Comparison of ENCODE assay signal across 25 mouse cellular contexts in the genomic region with DNA sequence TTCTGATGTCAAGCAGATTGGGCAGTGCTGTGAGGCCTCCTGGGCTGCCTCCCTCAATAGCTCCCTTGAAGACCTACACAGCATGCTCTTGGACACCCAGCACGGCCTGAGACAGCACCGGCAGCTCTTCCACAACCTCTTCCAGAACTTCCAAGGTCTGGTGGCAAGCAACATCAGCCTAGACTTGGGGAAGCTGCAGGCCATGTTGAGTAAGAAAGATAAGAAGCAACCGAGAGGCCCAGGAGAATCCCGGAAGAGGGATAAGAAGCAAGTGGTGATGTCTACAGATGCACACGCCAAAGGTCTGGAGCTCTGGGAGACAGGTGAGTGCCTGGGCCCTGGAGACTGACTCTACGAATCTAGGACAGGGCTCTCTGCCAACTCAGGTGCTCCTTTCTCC. TPM values are rescaled to one million over a fixed set of nuclear protein-coding genes. Genes with fewer than 3 reads are reported as not detected.
DNase-seq lines count a peak whose midpoint lies in the region; ATAC-seq and TF ChIP-seq lines count a peak whose summit lies in the region.
"Had no signal": no experiment of that assay in that cellular context is flagged by ENCODE, and none has a peak within 500 bp of the region (broad histone marks: within the 10 kb centered on the region; RNA-seq: fewer than 3 reads in every experiment).

No protein-coding gene starts in this region.

- H3K27me3 ChIP-seq in E14TG2a.4 (ENCODE audit: insufficient read depth, low read length) (peaks cover 27% of the 10 kb centered on the region), myocyte (ENCODE audit: control insufficient read depth, insufficient read depth, insufficient read length) (no peaks in the 10 kb centered on the region)
- no peaks in the 10 kb centered on the region for H3K27me3 ChIP-seq in midbrain, embryonic 13.5 days
- H3K27me3 ChIP-seq: embryonic facial prominence, embryonic 12.5 days; forebrain, embryonic 13.5 days; forebrain, embryonic 15.5 days had no signal

- no peak overlapping the region for H3K4me2 ChIP-seq in myocyte (ENCODE audit: low read depth)
- no peak overlapping the region for H3K4me2 ChIP-seq in midbrain, embryonic 13.5 days (replicated peaks)
- H3K4me2 ChIP-seq: embryonic facial prominence, embryonic 12.5 days; forebrain, embryonic 13.5 days; forebrain, embryonic 15.5 days had no signal

- TF ChIP-seq POLR2A in myocyte (IDR thresholded peaks at IDR 0.05; ENCODE audit: insufficient read length, low read depth): no peak

- H3ac ChIP-seq in myocyte (ENCODE audit: control insufficient read depth, insufficient read length): no peak overlapping the region

- H3K36me3 ChIP-seq in E14TG2a.4 (ENCODE audit: insufficient read depth, low read length) (peaks cover 45% of the 10 kb centered on the region), ES-E14 (ENCODE audit: control insufficient read depth, insufficient read depth, low read length, poor library complexity, severe bottlenecking) (peaks cover 4% of the 10 kb centered on the region; the same call in 1 of the 2 replicates), myocyte (ENCODE audit: control insufficient read depth, insufficient read depth) (no peaks in the 10 kb centered on the region)
- H3K36me3 ChIP-seq in midbrain, embryonic 13.5 days: peaks cover 40% of the 10 kb centered on the region

- in situ Hi-C loops in ES-E14 (cut with MboI; ENCODE audit: low sequenced_read_pairs in 2 of 2, unreplicated experiment in 2 of 2): loop anchor here in 1 of 2 experiments (10.0 kb wide), 1 partner anchor 314 kb away; a partner anchor contains a TSS

- H3K4me1 ChIP-seq in E14TG2a.4 (replicated peaks; ENCODE audit: low read depth, low read length): peaks cover 23% of the 10 kb centered on the region
- H3K4me1 ChIP-seq in ES-E14 (ENCODE audit: control insufficient read depth in 2 of 2, insufficient read depth in 2 of 2, low read length in 2 of 2, poor library complexity in 1 of 2): no peaks in the 10 kb centered on the region
- no peaks in the 10 kb centered on the region for H3K4me1 ChIP-seq in midbrain, embryonic 13.5 days (replicated peaks)
- H3K4me1 ChIP-seq: embryonic facial prominence, embryonic 10.5 days; embryonic facial prominence, embryonic 12.5 days; forebrain, embryonic 13.5 days; forebrain, embryonic 15.5 days had no signal

- ATAC-seq in midbrain, embryonic 13.5 days: no peak
- ATAC-seq: activated CD4-positive, CD25-positive, alpha-beta regulatory T cell, adult 4 months; forebrain, embryonic 13.5 days; forebrain, embryonic 15.5 days; forebrain, postnatal 0 days had no signal

- DNase-seq in heart, adult 11 months: peak; percentile 70
- no peak for DNase-seq in heart, adult 18-20 months
- no peak for DNase-seq in ES-E14 (ENCODE audit: low read depth, low spot score)
- DNase-seq in kidney, postnatal 36 days: no peak
- DNase-seq: adrenal gland, adult 8-10 months; adrenal gland, postnatal 14 days; adrenal gland, postnatal 36 days; cerebellum, adult 11-12 months; cerebellum, adult 2 months; cerebellum, adult 9-10 months; cerebellum, postnatal 10 days; cerebellum, postnatal 25 days; forebrain, postnatal 0 days had no signal

- no peaks in the 10 kb centered on the region for H3K79me2 ChIP-seq in myocyte (ENCODE audit: control insufficient read depth, insufficient read depth)

- H3K9ac ChIP-seq in ES-E14 (ENCODE audit: insufficient read depth, low read depth, low read length, poor library complexity, severe bottlenecking): peak overlapping the region; percentile 9; the same call in 1 of the 2 replicates
- H3K9ac ChIP-seq in midbrain, embryonic 13.5 days (replicated peaks): no peak overlapping the region
- H3K9ac ChIP-seq: embryonic facial prominence, embryonic 12.5 days; forebrain, embryonic 13.5 days; forebrain, embryonic 15.5 days; forebrain, postnatal 0 days had no signal

- WGBS in midbrain, embryonic 13.5 days: 98% methylated on average over 6 of the region's 6 CpGs

- H3K27ac ChIP-seq in ES-E14 (ENCODE audit: insufficient read depth, low read depth, low read length, poor library complexity, severe bottlenecking): no peak overlapping the region
- no peak overlapping the region for H3K27ac ChIP-seq in midbrain, embryonic 13.5 days
- H3K27ac ChIP-seq: embryonic facial prominence, embryonic 10.5 days; embryonic facial prominence, embryonic 12.5 days; forebrain, embryonic 13.5 days; forebrain, embryonic 15.5 days had no signal

- no peaks in the 10 kb centered on the region for H3K9me3 ChIP-seq in E14TG2a.4 (ENCODE audit: low read length)
- no peaks in the 10 kb centered on the region for H3K9me3 ChIP-seq in ES-E14 (ENCODE audit: control insufficient read depth, insufficient read depth, low read depth, low read length)
- H3K9me3 ChIP-seq in midbrain, embryonic 13.5 days: no peaks in the 10 kb centered on the region
- H3K9me3 ChIP-seq: embryonic facial prominence, embryonic 10.5 days; embryonic facial prominence, embryonic 12.5 days; forebrain, embryonic 13.5 days; forebrain, embryonic 15.5 days had no signal

- no peak for TF ChIP-seq CTCF in E14TG2a.4 (conservative IDR thresholded peaks at IDR 0.05; ENCODE audit: low read length)

- H3K4me3 ChIP-seq in E14TG2a.4 (replicated peaks; ENCODE audit: low read length) (peak overlapping the region; percentile 72), ES-E14 (ENCODE audit: insufficient read depth in 1 of 2, low read depth in 1 of 2, low read length in 2 of 2, poor library complexity in 1 of 2, severe bottlenecking in 1 of 2) (peak overlapping the region; percentile 43 to 56; a peak in 2 of 4 replicates), myocyte (no peak overlapping the region)
- no peak overlapping the region for H3K4me3 ChIP-seq in midbrain, embryonic 13.5 days (replicated peaks)
- H3K4me3 ChIP-seq: embryonic facial prominence, embryonic 10.5 days; embryonic facial prominence, embryonic 12.5 days; forebrain, embryonic 13.5 days; forebrain, embryonic 15.5 days had no signal

TF ChIP-seq in ES-E14, 5 proteins besides CTCF, POLR2A, EP300 and RAD21:
- TF ChIP-seq HCFC1 (IDR thresholded peaks at IDR 0.05; ENCODE audit: borderline replicate concordance, insufficient read depth, low read length): no peak
- no peak for TF ChIP-seq ZNF384 (IDR thresholded peaks at IDR 0.05; ENCODE audit: low read depth, low read length)
- no peak for TF ChIP-seq MAFK (IDR thresholded peaks at IDR 0.05; ENCODE audit: insufficient read depth, low read depth, low read length)
- no peak for TF ChIP-seq CHD2 (IDR thresholded peaks at IDR 0.05; ENCODE audit: low read depth, low read length)
- TF ChIP-seq ZC3H11A (IDR thresholded peaks at IDR 0.05; ENCODE audit: borderline replicate concordance, low read depth, low read length): no peak

TF ChIP-seq in myocyte, 11 proteins besides CTCF, POLR2A, EP300 and RAD21:
- peak; percentile 22 for TF ChIP-seq POLR2AphosphoS2 (IDR thresholded peaks at IDR 0.05; ENCODE audit: insufficient read length, low read depth)
- no peak for TF ChIP-seq TCF12 (IDR thresholded peaks at IDR 0.05; ENCODE audit: insufficient read depth, poor library complexity, severe bottlenecking)

RNA-seq across cellular contexts. Expression of a gene that starts 24.0 kb away (rescaled TPM):
- total RNA-seq in heart, adult 18-20 months (2021): 10 to 100 TPM; 30.1 to 30.7 TPM
- total RNA-seq in ES-E14 (2012; rRNA removed): 17.4 and 41.2 TPM in 2 replicates
- 0.02 TPM for polyA plus RNA-seq in myocyte (2012; fragmentation: generic; extraction: Trizol)
- polyA plus RNA-seq in midbrain, embryonic 13.5 days (2015; fragmentation: Nextera tagmentation; extraction: Ambion mirVana): 4.9 and 5.5 TPM in 2 replicates
- polyA plus RNA-seq: activated CD4-positive, CD25-positive, alpha-beta regulatory T cell, adult 4 months had no signal

RNA-seq across cellular contexts. Expression of a gene that starts 24.7 kb away (rescaled TPM):
- 10 to 100 TPM; 11.6 to 12.6 TPM for total RNA-seq in heart, adult 18-20 months (2021)
- 2.4 and 3.9 TPM in 2 replicates for total RNA-seq in ES-E14 (2012; rRNA removed)
- polyA plus RNA-seq in myocyte (2012; fragmentation: generic; extraction: Trizol): 1.3 TPM
- polyA plus RNA-seq in midbrain, embryonic 13.5 days (2015; fragmentation: Nextera tagmentation; extraction: Ambion mirVana): 57.7 and 61.2 TPM in 2 replicates
- total RNA-seq: MEL had no signal
- polyA plus RNA-seq: activated CD4-positive, CD25-positive, alpha-beta regulatory T cell, adult 4 months had no signal

RNA-seq across cellular contexts. Expression of a gene that starts 44.1 kb away (rescaled TPM):
- not detected for total RNA-seq in heart, adult 18-20 months (2021)
- 97.8 and 145 TPM in 2 replicates for total RNA-seq in ES-E14 (2012; rRNA removed)
- not detected for polyA plus RNA-seq in myocyte (2012; fragmentation: generic; extraction: Trizol)
- not detected in 2 replicates for polyA plus RNA-seq in midbrain, embryonic 13.5 days (2015; fragmentation: Nextera tagmentation; extraction: Ambion mirVana)
- total RNA-seq: adrenal gland, adult 18-20 months; adrenal gland, adult 8-10 months; adrenal gland, postnatal 36 days; forebrain, postnatal 0 days; MEL had no signal
- polyA plus RNA-seq: activated CD4-positive, CD25-positive, alpha-beta regulatory T cell, adult 4 months; C2C12; cerebellum, adult 2 months; cortical plate, adult 2 months; embryonic facial prominence, embryonic 10.5 days; embryonic facial prominence, embryonic 12.5 days; forebrain, embryonic 13.5 days; forebrain, embryonic 15.5 days; forebrain, postnatal 0 days had no signal

Comparison
In these comparisons a context has a peak if more than half of its experiments do, and no peak if none do; other contexts are left out.
1. H3K4me3 ChIP-seq: peak in E14TG2a.4 (single experiment) and ES-E14 (2 of 2); none in myocyte (single experiment) and midbrain, embryonic 13.5 days (single experiment).
2. RNA of a gene that starts 44.1 kb away (total RNA-seq): 97.8 to 145 TPM in ES-E14; not detected in heart, adult 18-20 months; every median in the first group is over 10 times any median in the second.